Mouse (Mus musculus) urinary bladder, adult 18-20 months (tissue): ENCODE results near the gene Acaca.

Source experiments
- DNase-seq, 2 experiments: peaks; one replicate each; pipeline ENCODE4 v3.0.0; 2022; ENCODE audit warnings: low spot score in 2 of 2, mixed read lengths in 2 of 2

Acaca gene

DNA sequence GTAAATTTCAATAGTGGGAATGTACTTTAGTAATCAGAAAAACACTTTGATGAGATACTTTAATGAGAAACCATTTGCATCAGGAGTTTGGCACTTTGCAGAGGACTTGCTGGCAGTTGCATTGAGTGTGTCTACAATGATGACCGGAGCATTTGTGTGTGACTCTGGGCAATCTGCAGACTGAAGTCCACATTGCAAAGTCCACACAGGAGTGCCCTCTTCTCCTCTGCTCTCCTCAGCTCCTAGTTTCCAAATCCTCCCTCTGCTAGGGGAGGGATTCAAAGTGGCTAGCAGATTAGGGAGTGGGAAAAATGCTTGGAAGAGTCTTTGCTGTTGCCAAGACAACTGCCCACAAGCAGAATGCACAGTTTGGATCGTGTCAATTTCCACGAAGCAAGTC is 16.6 kb downstream of the Acaca start:
- DNase-seq = no peak

- no peak for DNase-seq
Observed at GRCm38 (mm10) chr11:84150884-84151283, 21.4 kb downstream of the Acaca start.

DNA sequence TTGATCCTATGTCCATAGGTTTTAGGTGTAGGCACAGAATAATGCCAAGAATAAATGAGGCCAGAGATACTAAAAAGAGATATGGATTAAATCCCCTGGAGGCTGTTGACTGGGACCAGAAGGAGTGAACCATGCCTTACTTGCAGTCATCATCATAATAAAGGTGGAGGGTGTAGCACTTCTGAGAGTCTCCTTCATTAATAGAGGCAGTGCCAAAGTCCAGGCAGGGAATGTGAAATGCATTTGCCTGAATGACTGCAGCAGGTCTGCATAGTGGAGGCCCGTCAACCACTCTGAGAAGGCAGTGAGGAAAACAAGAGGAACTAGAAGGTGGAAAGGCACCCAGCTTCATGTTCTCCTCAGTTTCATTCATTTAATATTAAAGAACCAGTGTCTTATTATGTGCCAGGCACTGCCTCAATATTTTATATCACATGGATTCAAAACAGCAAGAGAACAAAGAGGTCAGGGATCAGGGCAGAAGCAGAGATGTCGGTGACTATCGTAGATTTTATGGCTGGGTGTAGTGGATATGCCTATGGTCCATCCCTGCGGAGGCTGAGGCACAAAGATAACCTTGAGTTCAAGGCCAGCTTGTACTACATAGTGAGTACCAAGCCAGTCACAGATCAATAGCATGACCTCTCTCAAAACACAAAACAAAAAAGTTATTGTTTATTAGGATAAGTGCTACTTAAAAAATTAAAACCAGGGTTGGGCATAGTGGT is 27.2 kb downstream of the Acaca start:
- DNase-seq = no peak

- DNase-seq = no peak
Observed at GRCm38 (mm10) chr11:84164123-84164522, 34.7 kb downstream of the Acaca start.

DNA sequence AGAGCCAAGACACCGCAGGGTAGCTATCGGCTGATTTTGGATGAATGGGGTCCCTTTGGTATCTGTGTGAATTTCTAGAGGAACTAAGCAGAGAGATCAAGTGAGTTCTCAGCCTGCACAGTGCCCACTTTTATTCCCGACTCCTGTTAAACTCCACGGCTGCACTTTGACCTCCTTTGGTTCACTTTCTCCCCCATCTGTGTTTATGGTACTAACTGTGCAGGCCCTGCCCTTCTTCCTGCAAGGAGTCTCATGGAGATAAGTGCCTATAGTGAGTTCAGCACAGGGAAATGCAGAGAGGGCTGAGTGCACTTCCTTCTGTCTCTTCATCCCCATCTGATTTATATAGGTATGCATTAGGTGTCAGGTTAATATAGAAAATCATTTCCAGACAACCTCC is 35.1 kb downstream of the Acaca start:
- no peak for DNase-seq

- DNase-seq = no peak
Observed at GRCm38 (mm10) chr11:84167046-84167526, 37.6 kb downstream of the Acaca start, which contains the start of gene Gm11437. TSS of gene Gm11437 (minus strand) at chr11:84167476.

DNA sequence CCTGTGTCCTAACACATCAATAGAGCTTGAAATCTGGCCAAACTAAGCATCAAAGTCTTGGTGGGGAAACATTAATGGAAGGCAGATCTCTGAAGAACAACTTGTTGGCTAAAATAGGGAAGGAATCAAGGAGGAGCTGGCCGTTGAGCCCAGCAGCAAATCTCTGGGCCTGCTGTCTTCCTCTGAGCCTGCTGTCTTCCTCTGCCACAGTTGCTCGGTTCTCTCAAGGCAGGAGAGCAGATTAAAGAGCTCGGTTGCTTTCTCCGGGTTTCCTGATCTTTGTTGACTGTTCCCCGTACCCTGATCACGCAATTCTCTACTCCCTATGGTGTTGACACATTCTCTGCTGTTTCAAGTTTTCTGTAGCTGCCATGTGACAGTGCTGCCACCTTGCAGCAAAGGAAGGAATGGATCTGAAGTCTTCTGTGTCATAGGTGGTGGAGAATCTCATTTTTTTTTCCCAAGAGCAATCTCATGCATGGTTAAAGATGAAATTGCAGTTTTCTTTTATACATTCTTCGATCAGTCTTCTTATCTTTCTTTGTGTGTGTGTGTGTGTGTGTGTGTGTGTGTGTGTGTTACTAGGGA is 39.3 kb downstream of the Acaca start:
- peak; percentile 9 to 31 for DNase-seq

GRCm38 (mm10) chr11:84172539-84173435 is 43.3 kb downstream of the Acaca start:
- DNase-seq = no peak

- no peak for DNase-seq
Observed at GRCm38 (mm10) chr11:84178571-84178970, 49.1 kb downstream of the Acaca start.

DNA sequence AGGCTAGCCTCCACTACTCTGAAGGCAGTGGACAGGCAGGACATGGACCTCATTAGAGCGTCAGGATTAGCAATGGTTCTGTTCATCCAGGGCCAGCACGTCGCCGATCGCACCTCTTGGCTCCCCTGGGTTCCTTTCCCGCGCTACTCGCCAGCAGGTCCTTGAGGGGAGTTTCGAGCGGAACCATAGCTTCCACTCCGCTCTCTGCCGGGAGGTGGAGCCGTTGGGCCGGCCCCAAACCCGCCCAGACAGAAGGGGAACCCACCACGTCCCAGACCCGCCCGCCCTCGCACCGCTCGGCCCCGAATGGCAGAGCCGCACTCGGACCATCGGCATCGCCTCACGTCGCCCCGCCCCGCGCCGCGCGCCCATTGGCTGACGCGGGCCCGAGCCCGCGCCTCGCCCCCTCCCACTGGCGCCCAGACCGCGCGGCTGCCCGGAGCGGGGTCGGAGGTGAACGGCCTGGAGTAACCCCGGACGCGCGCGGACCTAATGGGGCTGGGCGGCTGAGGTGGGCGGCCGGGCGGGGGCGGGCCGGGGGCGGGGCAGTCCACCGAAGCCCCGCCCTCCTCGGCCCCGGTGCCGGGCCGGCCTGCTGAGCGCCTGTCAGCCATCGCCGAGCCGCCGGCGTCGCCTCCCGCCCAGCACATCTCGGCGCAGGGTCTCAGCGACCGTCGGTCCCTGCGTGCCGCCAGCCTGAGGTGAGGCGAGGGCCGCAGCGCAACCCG is 49.9 kb downstream of the Acaca start:
- DNase-seq = peak; percentile 90 to 95

- peak; percentile 58 to 74 for DNase-seq
Observed at GRCm38 (mm10) chr11:84179954-84180598, 50.6 kb downstream of the Acaca start.

DNA sequence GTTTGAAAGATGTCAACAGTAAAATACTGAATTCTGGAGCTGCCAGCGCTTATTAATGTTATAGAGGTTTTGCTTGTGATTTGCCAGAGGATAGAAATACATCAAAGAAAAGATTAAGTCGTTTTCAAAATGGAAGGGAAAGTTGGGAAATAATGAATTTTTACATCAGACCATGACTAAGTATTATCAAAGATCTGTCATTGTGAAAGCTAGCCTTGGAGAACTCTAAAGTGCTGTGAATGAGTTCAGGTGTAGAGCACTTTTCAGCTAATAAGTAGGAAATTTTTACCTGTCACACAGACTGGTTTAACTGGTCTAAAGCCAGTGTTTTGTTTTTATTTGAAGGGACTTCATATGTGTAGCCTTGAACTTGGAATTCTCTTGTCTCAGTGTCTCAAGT is 51.8 kb downstream of the Acaca start:
- DNase-seq = no peak

GRCm38 (mm10) chr11:84188530-84188929 is 59.1 kb downstream of the Acaca start:
- DNase-seq = no peak

GRCm38 (mm10) chr11:84190581-84191233 is 61.2 kb downstream of the Acaca start:
- no peak for DNase-seq

- DNase-seq = no peak
Observed at GRCm38 (mm10) chr11:84193249-84193648, 63.8 kb downstream of the Acaca start.

DNA sequence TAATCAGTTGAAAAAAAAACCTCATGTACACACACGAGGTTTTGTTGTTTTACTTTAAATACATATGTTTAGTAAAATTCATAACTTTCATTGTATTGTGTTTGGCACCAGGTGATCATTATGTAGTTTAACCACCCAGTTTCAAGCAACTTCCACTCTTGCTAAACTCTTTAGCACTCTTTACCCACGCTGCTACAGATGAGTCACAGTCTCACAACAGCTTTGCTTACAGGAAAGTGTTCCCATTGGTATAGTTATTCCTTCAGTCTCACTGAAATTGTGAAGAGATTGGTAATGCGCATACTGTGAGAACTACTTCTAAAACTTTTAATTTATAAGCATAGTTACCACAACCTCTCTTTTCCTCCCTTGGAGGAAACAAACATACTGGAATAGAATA is 65.3 kb downstream of the Acaca start:
- no peak for DNase-seq

GRCm38 (mm10) chr11:84197607-84198402 is 68.3 kb downstream of the Acaca start:
- DNase-seq = no peak

GRCm38 (mm10) chr11:84205776-84206175 is 76.3 kb downstream of the Acaca start:
- DNase-seq = no peak

- DNase-seq = no peak
Observed at GRCm38 (mm10) chr11:84210876-84211275, 81.4 kb downstream of the Acaca start.

- no peak for DNase-seq
Observed at GRCm38 (mm10) chr11:84218951-84219350, 89.5 kb downstream of the Acaca start.
